In the genomic region with DNA sequence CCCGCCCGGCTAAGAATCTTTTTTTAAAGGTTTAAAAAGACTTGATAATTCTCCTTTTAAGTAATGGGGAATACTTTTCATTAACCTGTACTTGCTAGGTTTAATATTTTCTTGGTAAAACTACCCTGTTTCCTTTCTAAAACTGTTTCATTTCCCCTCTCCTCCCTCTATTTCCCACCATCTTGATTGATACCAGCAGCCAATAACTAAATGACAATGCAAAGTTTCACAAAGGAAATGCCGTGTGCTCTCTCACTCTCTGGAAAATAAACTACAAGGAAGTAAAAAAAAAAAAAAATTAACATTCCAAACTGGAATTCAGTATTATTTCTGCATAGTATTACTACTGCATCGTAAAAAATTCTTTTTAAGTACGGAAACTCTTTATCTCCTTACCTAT, we compare ENCODE assay signal across 10 mouse cellular contexts. TPM values are rescaled to one million over a fixed set of nuclear protein-coding genes. Genes with fewer than 3 reads are reported as not detected.
DNase-seq lines count a peak whose midpoint lies in the region; ATAC-seq and TF ChIP-seq lines count a peak whose summit lies in the region.
"Had no signal": no experiment of that assay in that cellular context is flagged by ENCODE, and none has a peak within 500 bp of the region (broad histone marks: within the 10 kb centered on the region; RNA-seq: fewer than 3 reads in every experiment).

No protein-coding gene starts in this region.

- peak overlapping the region; percentile 59 for H3K4me2 ChIP-seq in heart, embryonic 13.5 days
- H3K4me2 ChIP-seq in liver, embryonic 16.5 days (ENCODE audit: low read depth, low read length): peak overlapping the region; percentile 32; the same call in 1 of the 2 replicates

- no peaks in the 10 kb centered on the region for H3K36me3 ChIP-seq in heart, embryonic 13.5 days
- no peaks in the 10 kb centered on the region for H3K36me3 ChIP-seq in E14TG2a.4 (ENCODE audit: insufficient read depth, low read length)
- no peaks in the 10 kb centered on the region for H3K36me3 ChIP-seq in liver, embryonic 16.5 days (ENCODE audit: control insufficient read depth, insufficient read depth)

- ATAC-seq in heart, embryonic 13.5 days (ENCODE audit: extremely low read depth, insufficient number of reproducible peaks, low FRiP score, low TSS enrichment): no peak
- ATAC-seq in granulocyte monocyte progenitor cell, adult 5-6 weeks (replicated peaks; ENCODE audit: poor library complexity, severe bottlenecking): peak; percentile 36; the same call in 1 of the 2 replicates
- ATAC-seq in liver, embryonic 16.5 days (ENCODE audit: low read depth): no peak

- H3K4me1 ChIP-seq in heart, embryonic 13.5 days: no peaks in the 10 kb centered on the region
- H3K4me1 ChIP-seq in E14TG2a.4 (replicated peaks; ENCODE audit: low read depth, low read length): peaks cover 8% of the 10 kb centered on the region; the same call in 1 of the 2 replicates
- no peaks in the 10 kb centered on the region for H3K4me1 ChIP-seq in liver, embryonic 16.5 days (ENCODE audit: control insufficient read depth, low read depth, low read length)

- 53% methylated on average over 5 of the region's 5 CpGs for WGBS in heart, embryonic 13.5 days
- 36% methylated on average over 3 of the region's 5 CpGs for WGBS in liver, embryonic 16.5 days (ENCODE audit: insufficient replicate concordance)

- DNase-seq in heart, postnatal 4 days: no peak
- DNase-seq in ovary, postnatal 14 days (ENCODE audit: low spot score): no peak
- DNase-seq in right cerebral cortex, adult 18-20 months: no peak
- DNase-seq in testis, postnatal 14 days (ENCODE audit: low spot score): no peak
- DNase-seq: heart, adult 18-20 months had no signal

- no peak overlapping the region for H3K9ac ChIP-seq in heart, embryonic 13.5 days
- H3K9ac ChIP-seq in liver, embryonic 16.5 days (ENCODE audit: low read depth, low read length): no peak overlapping the region

- H3K9me3 ChIP-seq in heart, embryonic 13.5 days: no peaks in the 10 kb centered on the region
- H3K9me3 ChIP-seq in E14TG2a.4 (ENCODE audit: low read length): no peaks in the 10 kb centered on the region
- H3K9me3 ChIP-seq in liver, embryonic 16.5 days (replicated peaks; ENCODE audit: control insufficient read depth, low read length): no peaks in the 10 kb centered on the region

- H3K27me3 ChIP-seq in heart, embryonic 13.5 days (replicated peaks): no peaks in the 10 kb centered on the region
- no peaks in the 10 kb centered on the region for H3K27me3 ChIP-seq in E14TG2a.4 (ENCODE audit: insufficient read depth, low read length)
- no peaks in the 10 kb centered on the region for H3K27me3 ChIP-seq in liver, embryonic 16.5 days (ENCODE audit: control insufficient read depth, insufficient read depth, low read depth, low read length)

- H3K27ac ChIP-seq in heart, embryonic 13.5 days (replicated peaks): no peak overlapping the region
- no peak overlapping the region for H3K27ac ChIP-seq in liver, embryonic 16.5 days (ENCODE audit: low read length)

- H3K4me3 ChIP-seq in heart, embryonic 13.5 days: peak overlapping the region; percentile 55
- peak overlapping the region; percentile 79 for H3K4me3 ChIP-seq in E14TG2a.4 (replicated peaks; ENCODE audit: low read length)
- H3K4me3 ChIP-seq in liver, embryonic 16.5 days (ENCODE audit: low read depth, low read length): peak overlapping the region; percentile 61

- no peak for TF ChIP-seq CTCF in E14TG2a.4 (conservative IDR thresholded peaks at IDR 0.05; ENCODE audit: low read length)

RNA-seq across cellular contexts. Expression of gene Uty, which starts 1.1 kb away (rescaled TPM):
- polyA plus RNA-seq in heart, embryonic 13.5 days (2015; fragmentation: Nextera tagmentation; extraction: Ambion mirVana): 6.7 and 8.6 TPM in 2 replicates
- 10 to 100 TPM in 1 of 2 experiments, not detected in 1; 21.4 TPM for total RNA-seq in heart, postnatal 4 days (2021)
- total RNA-seq in granulocyte monocyte progenitor cell, adult 5-6 weeks (2014; fragmentation: Nextera tagmentation): 27.0 and 30.7 TPM in 2 replicates
- total RNA-seq in granulocyte monocyte progenitor cell, adult 5-6 weeks (2017): 29.1 and 33.6 TPM in 2 replicates
- 2.0 and 4.9 TPM in 2 replicates for polyA plus RNA-seq in liver, embryonic 16.5 days (2015; fragmentation: Nextera tagmentation; extraction: Ambion mirVana)
- polyA plus RNA-seq: C2C12 had no signal

RNA-seq across cellular contexts. Expression of gene Ddx3y, which starts 42.0 kb away (rescaled TPM):
- polyA plus RNA-seq in heart, embryonic 13.5 days (2015; fragmentation: Nextera tagmentation; extraction: Ambion mirVana): 16.3 and 23.2 TPM in 2 replicates
- 10 to 100 TPM in 1 of 2 experiments, not detected in 1; 54.3 TPM for total RNA-seq in heart, postnatal 4 days (2021)
- total RNA-seq in granulocyte monocyte progenitor cell, adult 5-6 weeks (2014; fragmentation: Nextera tagmentation): 37.5 and 41.1 TPM in 2 replicates
- 60.2 and 69.1 TPM in 2 replicates for total RNA-seq in granulocyte monocyte progenitor cell, adult 5-6 weeks (2017)
- polyA plus RNA-seq in liver, embryonic 16.5 days (2015; fragmentation: Nextera tagmentation; extraction: Ambion mirVana): 6.4 and 13.6 TPM in 2 replicates
- polyA plus RNA-seq: C2C12 had no signal
